Mouse (Mus musculus) adrenal gland, postnatal 10 days (tissue): ENCODE measurements around the gene Nutm2. TPM values are rescaled to one million over a fixed set of nuclear protein-coding genes. Genes with fewer than 3 reads are reported as not detected.
A peak's percentile ranks its signal among the peaks of the same experiment; 100 is the strongest.
"Not testable (repeated sequence)": the region's sequence is repeated elsewhere in the genome, so short reads cannot be mapped to it uniquely, and the experiment has no call there.

Experiments
- DNase-seq: peaks from one replicate; pipeline ENCODE4 v3.0.0; 2021; ENCODE audit warnings: mixed read lengths
- long read RNA-seq, 2 experiments: library from polyadenylated mRNA; stranded (forward); transcript quantifications; one replicate each; pipeline ENCODE4 v2.0.0; 2021
- total RNA-seq, 2 experiments: library from RNA; stranded (reverse); gene quantifications; 2 replicates each; pipeline ENCODE4 v1.2.3; 2021

Nutm2 gene
- not detected for total RNA-seq
- long read RNA-seq, experiment 1: 0 reads
- long read RNA-seq, experiment 2: 0 reads

DNA sequence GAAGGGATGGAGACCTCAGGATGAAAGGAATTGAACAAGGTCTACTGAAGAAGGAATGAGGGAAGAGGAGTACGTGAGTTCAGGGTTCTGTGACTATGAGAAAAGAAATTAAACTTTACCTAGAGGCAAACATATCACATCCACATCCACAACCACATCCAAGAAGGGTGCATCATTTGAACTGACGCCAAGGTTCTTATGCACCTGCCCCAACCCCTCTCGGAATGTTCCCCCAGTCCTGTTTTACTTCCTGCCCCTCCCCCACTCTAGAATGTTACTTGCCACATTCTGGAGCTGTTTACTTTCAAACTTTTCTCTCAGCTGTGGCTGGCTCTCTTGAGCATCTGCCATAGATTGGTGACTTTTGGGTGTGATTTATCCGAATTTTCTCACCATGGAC lies at the start of gene Nutm2:
Nutm2 (plus strand) TSS at position 301 of the 400 bp plus-strand sequence.
- DNase-seq: no peak

DNA sequence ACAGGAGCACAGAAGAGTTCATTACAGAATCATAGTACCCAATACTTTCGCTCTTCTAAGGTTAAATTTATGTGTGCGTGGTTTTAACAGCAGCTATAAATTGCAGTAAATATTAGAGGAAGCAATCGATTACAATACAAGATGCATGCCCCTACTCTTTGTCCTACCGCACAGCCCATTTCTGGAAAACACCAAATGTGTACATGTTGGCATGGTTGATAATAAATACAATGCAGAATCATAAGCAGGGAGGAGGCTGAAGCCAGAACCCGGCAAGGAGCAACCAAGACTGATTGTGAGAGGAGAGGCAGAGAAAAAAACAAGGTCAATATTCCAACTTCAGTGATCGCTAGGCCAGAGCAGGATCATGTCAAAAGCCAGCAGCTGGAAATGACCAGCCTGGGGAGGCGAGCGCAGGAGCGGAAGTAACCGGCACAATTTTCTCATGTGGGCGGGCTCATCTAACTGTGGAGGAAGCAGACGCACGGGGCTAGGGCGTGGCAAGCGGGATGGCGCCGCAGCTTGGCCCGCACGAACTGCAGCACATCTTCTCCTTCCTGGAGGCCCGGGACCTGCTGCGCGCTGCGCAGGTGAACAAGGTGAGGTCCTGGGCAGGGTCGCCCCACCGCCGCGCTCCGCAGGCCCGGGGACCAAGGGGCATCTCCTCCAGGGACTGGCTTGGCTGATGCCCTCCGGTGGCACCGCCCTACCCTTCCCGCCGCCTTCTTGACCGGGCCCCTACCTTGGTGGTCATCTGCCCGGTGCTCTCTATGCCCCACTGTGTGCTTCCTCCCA lies 49.5 kb upstream of the Nutm2 start, which contains the start of gene Fbxw17:
Fbxw17 (plus strand) TSS at position 476 of the 795 bp plus-strand sequence.
- DNase-seq: peak; percentile 84

DNA sequence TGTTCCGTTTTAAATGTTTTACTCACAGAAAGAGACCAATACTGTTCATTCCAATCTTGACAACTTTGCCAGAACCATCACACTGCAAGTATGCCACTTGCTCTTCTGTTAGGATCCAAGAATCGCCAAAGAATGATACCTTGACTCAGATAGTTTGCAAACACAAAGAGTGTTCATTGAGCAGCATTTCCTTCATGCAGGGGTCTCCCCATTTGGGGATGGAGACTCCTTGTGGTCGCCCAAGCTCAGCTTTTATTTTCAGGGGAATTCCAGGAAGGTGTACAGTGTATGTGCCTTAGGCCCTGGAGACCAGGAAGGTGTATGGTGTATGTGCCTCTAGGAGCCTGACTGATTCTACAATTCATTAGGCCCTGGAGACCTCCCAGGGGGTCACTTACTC lies 48.7 kb upstream of the Nutm2 start:
- no peak for DNase-seq

DNA sequence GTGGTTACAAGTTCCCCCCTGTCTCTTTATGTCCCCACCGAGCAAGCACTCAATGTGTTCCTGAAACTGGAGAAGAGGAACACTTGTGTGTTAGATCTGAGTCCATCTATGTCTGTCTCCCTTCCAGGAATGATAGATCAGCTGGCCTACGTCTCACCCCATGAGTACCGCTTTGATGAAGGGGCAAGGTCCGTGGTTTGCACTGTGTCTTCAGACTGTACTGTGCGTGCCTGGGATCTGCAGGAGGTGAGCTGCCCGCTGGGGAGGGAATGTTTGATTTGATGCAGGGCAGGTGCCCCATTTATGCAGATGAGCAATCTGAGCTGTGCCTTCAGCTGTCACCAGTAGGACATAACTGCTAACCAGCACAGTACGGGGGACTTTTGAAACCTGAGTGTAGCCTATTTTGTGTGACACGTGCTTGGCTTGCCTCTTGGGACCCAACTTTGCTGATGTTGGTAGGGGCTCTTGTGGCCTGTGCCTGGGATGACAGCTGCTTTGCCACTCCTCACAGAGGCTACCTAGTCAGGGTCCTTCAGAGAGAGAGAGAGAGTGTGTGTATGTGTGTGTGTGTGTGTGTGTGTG lies 43.4 kb upstream of the Nutm2 start:
- DNase-seq: no peak

DNA sequence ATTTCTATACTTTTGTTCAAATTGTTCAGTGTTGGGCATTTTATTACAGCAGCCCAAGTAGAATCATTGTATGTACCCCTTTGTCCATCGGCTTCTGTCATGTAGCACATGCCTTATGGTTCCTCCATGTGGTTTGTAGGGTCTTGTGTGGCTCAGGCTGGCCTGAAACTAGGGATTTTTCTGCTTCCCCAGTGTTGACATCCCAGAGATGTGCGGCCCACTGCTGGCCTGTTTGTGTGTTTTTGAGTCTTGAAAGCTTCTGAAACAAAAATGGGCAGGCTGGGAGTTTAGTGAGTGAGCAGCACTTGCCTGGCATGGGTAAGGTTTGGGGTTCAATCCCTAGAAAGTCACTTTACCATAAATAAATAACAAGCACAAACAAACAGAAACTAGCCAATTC lies 42.6 kb upstream of the Nutm2 start:
- DNase-seq: no peak

DNA sequence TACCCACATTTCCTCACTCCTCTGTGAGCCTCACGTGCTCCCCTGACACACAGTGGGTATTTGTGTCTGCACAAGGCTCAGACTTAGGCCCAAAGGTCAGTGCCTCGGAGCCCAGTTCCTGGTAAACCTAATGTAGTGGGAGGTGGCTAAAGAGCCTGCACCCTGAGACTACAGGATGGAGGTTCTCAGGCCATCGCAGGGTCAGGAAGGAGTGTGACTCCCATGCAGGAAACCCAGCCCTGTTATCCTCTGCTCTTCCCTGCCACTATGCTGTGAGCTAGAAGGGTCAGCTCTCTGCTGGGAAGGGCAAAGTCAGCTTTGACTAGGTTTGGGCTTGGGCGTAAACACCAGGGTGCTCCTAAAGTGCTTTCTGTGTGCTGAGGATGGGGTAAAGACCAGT lies 40.4 kb upstream of the Nutm2 start:
- no peak for DNase-seq

DNA sequence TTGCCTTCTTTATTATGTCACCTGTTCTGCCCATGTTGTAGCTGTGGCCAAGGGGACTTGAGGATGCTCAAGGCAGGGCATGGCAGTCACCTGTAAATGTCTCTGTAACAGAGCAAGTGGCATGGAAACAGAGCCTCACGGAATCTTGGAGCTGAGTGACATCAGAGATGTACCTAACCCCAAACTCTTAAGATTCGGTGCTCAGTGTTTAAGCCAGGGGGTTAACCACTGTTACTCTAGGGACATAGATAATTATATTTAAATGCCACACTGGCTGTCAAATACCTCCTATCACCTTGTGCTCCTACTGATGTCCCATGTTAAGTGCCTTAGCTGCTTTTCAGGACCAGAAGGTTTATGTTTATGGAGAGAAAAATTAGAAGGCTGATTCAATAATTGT lies 23.3 kb upstream of the Nutm2 start, which contains the start of gene Gm47429:
Gm47429 (minus strand) TSS at position 101 of the 400 bp plus-strand sequence.
- DNase-seq: no peak

DNA sequence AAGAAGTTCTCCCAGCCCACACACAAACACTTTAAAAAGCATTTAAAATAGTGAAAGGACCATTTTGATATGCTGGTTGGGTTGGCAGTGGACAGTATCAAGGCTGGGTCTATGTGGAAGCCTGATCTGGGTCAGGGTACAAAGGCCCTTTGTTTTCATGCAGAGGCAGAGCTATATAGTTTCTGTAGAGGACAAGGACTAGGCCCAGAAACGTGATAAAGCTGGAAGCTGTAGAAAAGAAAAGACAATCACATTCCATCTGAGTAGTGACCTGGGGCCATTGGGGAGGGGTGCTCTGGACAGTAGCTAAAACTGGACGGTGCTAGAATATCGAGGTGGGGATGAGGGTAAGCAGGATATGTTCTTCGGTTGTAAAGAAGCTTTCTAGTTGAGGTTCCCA lies 21.8 kb upstream of the Nutm2 start:
- DNase-seq: no peak

DNA sequence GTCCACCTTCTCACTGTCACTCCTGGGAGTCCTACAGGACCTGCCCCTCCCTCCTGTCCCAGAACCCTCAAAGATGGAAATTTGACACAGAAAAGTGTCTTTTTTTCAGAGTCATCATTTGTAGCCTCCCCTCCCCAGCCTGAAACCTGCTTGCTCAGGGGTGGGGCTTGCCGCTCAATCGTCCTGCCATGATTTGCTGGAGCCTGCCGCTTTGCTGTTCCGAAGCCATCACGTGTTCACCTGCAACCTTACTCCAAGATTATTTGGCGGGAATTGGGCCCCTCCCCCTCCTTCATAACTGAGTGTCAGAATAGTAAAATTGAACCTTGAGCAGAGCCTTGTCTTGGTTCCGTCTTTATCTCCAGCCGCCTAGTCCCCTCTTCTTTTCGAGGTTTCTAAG lies 14.8 kb upstream of the Nutm2 start:
- not testable (repeated sequence) for DNase-seq

DNA sequence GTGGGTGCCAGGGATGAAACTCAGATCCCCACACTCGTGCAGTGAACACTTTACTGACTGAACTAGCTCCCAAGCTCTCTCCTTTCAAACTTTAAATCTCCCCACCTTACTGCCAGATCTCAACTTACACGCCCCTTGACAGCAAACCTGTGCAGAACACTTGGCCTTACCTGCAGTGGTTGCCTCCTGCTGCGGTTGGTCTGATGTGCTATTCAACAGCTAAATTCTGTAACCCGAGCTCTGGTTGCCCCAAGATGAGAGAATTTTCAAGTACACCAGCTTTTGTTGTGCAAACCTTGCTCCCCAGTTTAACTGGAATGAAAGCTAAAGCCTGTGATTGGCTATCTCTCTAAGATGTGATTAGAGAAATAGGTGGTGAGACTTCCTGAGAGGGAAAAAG lies 13.7 kb upstream of the Nutm2 start:
- no peak for DNase-seq

DNA sequence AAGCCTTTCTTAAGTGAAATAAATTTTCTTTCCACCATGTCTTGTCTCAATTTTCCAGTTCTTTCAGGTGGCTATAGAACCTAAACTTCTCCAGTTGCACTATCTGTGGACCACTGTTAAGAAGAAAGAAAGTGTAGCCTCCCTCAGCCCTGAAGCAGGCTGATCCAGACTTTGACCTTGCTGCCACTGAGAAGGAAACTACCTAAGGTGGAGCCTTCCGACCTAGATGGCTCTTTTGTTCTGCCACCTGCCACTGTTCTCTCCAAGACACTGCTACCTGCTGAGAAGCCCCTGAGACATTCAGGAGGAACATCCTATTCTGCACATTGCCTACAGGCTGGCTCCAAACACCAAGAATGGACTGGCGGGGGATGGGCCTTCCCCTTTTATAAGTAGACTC lies 6.7 kb upstream of the Nutm2 start:
- DNase-seq: not testable (repeated sequence)

DNA sequence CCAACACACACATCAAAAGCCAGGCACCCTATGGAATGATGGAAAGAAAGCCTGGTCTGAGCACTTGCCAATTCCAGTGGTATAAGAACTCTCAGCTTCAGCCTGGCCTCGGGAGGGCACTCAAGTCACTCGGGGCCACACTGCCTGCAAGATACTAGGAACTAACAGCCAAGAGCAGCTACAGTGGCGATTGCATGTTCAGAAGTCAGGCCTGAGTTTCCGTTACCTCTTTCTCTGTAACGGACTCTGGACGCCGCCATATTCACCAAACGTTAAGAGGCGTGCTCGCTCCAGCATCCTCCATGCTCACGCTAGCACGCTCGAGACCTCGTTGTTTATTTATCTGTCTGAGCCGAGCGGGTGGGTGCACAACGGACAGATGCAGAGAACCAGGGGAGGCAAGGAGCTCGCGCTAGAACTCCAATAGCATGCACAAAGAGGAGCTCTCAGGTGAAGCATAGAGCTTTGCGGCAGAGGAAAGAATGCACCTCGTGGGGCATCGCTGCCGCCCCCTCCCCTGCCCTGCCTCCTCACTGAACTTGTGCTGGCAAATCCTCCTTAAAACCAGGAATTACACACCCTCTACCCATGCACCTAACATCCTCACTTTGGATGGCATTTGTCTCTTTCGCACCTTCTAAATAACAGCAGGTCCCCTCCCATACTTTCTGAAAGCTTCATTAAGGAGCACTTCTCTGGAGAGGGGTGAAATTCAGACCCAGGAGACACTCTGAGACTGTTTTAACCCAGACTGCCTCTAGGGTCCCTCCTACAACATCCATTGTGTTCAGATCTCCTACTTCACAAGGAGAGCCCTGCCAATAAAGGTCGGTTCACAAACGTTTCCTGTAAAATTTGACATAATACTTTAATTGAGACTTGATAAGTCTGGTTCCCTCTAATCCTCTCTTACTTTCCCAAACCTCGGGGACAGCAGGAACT lies 2.2 kb upstream of the Nutm2 start:
- peak; percentile 12 for DNase-seq

DNA sequence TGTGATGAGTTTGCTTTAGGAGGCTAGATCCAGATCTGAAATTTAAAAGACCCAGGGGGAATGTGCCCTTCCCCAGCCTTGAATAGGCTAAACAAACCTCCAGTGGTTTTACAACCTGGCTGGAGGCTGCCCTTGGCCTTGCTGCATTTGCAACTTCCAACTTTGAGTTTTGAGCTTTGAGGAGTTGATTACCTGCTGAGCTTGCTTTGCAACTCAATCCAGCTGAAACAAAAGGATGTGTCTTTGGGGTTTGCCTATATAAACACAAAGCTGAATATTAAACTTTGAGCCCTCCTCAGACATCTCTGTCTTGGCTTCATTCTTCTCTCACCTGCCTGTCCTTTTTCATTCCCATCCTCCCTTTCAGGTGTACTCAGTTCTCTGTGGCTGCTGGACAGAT lies 21.4 kb downstream of the Nutm2 start:
- not testable (repeated sequence) for DNase-seq

DNA sequence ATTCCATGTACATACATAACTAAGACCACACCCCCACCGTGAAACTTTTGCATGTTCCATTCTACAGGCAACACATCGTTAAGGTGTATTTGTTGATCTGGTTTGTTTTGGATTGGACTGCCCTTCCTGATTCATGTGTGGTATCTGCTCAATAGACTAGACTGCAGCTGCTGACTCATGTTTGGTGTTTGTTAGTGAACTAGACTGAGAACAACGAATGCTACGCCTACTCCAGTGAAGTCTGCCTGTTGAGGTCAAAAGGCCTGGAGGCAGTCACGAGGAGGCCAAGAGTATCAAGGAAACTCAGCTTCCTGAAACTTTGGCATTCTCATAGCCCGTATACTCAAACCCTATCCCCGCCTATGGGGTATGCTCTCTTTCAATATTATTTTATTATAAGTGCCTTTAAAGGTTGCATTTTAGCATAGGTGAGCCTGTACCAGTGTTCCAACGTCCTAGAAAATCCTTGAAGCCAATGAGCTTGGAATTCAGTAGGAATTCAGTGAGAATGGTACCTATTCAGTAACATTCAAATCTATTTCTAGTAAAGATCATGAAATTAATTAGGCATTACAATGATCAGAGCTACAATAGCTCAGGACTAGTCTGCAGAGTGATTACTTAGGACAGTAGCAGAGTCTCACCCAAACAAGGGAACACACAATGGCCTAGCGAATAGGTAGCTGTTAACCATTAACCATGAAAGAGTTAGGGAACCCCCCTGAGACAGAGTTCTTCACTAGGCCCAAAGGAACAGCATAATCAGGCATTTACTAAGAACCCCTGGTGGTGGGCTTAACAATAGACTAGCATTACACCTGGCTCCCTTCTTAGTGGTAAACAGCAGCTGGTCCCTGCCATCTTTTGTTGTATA lies 43.6 kb downstream of the Nutm2 start:
- DNase-seq: not testable (repeated sequence)

Other genes with a start within 250 kb of the Nutm2 start
- gene Gm906, start 217.0 kb upstream of the Nutm2 start, total RNA-seq: not detected
- gene Fbxw17, start 49.4 kb upstream of the Nutm2 start, total RNA-seq: 10 to 100 TPM; 12.3 to 14.9 TPM
- gene Gm47429, start 23.4 kb upstream of the Nutm2 start, total RNA-seq: not detected
- not detected for gene Gm904, start 175.9 kb downstream of the Nutm2 start, total RNA-seq
- gene Gm8765, start 231.0 kb downstream of the Nutm2 start, total RNA-seq: not detected